Mouse (Mus musculus) kidney, postnatal 0 days (tissue): ENCODE measurements around the gene Hsd17b11. TPM values are rescaled to one million over a fixed set of nuclear protein-coding genes. Genes with fewer than 3 reads are reported as not detected.
A peak's percentile ranks its signal among the peaks of the same experiment; 100 is the strongest.

Source experiments
- ATAC-seq: fragments of 200-750 bp; cut with Nextera tagmentation; replicated peaks from 2 replicates; pipeline ENCODE4 v1.8.0; 2017; ENCODE audit warnings: low read depth, moderate number of reproducible peaks, moderate TSS enrichment, moderate library complexity; ENCODE audit not compliant: low FRiP score
- DNase-seq: peaks from one replicate; pipeline ENCODE4 v3.0.0-alpha.2; 2016; ENCODE audit warnings: low spot score
- H3K27ac ChIP-seq: fragments of 300-500 bp; sonication (generic); 2 replicates; pipeline ENCODE4 v1.5.1; 2014; ENCODE audit warnings: mild to moderate bottlenecking
- H3K27me3 ChIP-seq: fragments of 300-500 bp; sonication (generic); 2 replicates; pipeline ENCODE4 v1.6.1; 2014; ENCODE audit warnings: low read length, mixed read lengths; ENCODE audit not compliant: insufficient read depth
- H3K36me3 ChIP-seq: fragments of 300-500 bp; sonication (generic); 2 replicates; pipeline ENCODE4 v1.6.1; 2014; ENCODE audit warnings: low read length, mixed read lengths; ENCODE audit not compliant: insufficient read depth
- H3K4me1 ChIP-seq: fragments of 300-500 bp; sonication (generic); replicated peaks from 2 replicates; pipeline ENCODE4 v1.6.1; 2014; ENCODE audit warnings: antibody characterized with exemption, low read length, mixed read lengths; ENCODE audit not compliant: insufficient read depth
- H3K4me2 ChIP-seq: fragments of 300-500 bp; sonication (generic); 2 replicates; pipeline ENCODE4 v1.6.1; 2014; ENCODE audit warnings: mild to moderate bottlenecking, low read length, moderate library complexity, mixed read lengths
- H3K4me3 ChIP-seq: fragments of 300-500 bp; sonication (generic); replicated peaks from 2 replicates; pipeline ENCODE4 v1.5.1; 2014; ENCODE audit warnings: low read depth, low read length
- H3K9ac ChIP-seq: fragments of 300-500 bp; sonication (generic); 2 replicates; pipeline ENCODE4 v1.6.1; 2014; ENCODE audit warnings: low read depth, low read length
- H3K9me3 ChIP-seq: fragments of 300-500 bp; sonication (generic); replicated peaks from 2 replicates; pipeline ENCODE4 v1.6.1; 2016; ENCODE audit warnings: low read length, inconsistent platforms, mixed read lengths
- CTCF ChIP-seq: IDR thresholded peaks from 2 replicates; pipeline ENCODE4 v1.5.1; 2016; ENCODE audit warnings: antibody characterized with exemption, low read depth, mild to moderate bottlenecking, moderate library complexity
- WGBS: fragments of 180-500 bp; shearing (Covaris S2); extraction: QIAGEN DNeasy Blood & Tissue Kit; methylation state at CpG from one replicate; pipeline ENCODE4 v1.1.7; 2014; 5-methylcytosine and 5-hydroxymethylcytosine counted together
- polyA plus RNA-seq: library from polyadenylated mRNA; unstranded; fragments of >200 nt; fragmentation: Nextera tagmentation; extraction: Ambion mirVana; gene quantifications from 2 replicates; pipeline ENCODE4 v1.2.1, GENCODE M21; 2015

The Hsd17b11 gene
- polyA plus RNA-seq, 1 experiment from 2014 or later = 12.3 TPM

- H3K36me3 ChIP-seq = no peaks in the 10 kb centered on the region
- H3K9me3 ChIP-seq = no peaks in the 10 kb centered on the region
- no peak overlapping the region for H3K4me2 ChIP-seq
- H3K27ac ChIP-seq = no peak overlapping the region
- DNase-seq (peak; percentile 61), ATAC-seq (no peak)
- WGBS = 54% methylated on average over 3 of the region's 3 CpGs
- no peaks in the 10 kb centered on the region for H3K4me1 ChIP-seq
- H3K4me3 ChIP-seq = no peak overlapping the region
- H3K9ac ChIP-seq = no peak overlapping the region
- TF ChIP-seq CTCF = peak; percentile 76
- no peaks in the 10 kb centered on the region for H3K27me3 ChIP-seq
Measured at GRCm38 (mm10) chr5:103995181-103995580, 26.5 kb downstream of the Hsd17b11 start.

DNA sequence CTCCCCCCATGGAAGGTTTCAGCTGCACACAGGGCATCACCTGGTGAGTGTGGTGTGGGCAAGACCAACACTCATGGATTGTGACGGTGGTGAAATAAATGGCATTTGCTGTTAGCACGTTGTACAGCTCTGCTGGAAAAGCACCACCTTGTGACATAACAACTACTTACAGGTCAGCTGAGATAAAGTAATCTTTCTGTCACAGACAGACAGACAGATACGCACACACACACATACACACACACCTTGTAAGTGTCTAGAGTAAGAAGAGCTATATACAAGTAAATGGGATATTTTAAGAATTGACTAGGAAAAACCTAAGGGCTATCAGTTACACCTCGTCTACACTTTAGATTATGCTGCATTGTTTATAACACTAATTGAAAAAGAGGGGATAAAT is 27.1 kb downstream of the Hsd17b11 start:
- H3K4me2 ChIP-seq = no peak overlapping the region
- H3K4me3 ChIP-seq = no peak overlapping the region
- WGBS = 86% methylated on average over 4 of the region's 4 CpGs
- no peak overlapping the region for H3K9ac ChIP-seq
- H3K9me3 ChIP-seq = no peaks in the 10 kb centered on the region
- no peak overlapping the region for H3K27ac ChIP-seq
- H3K27me3 ChIP-seq = no peaks in the 10 kb centered on the region
- DNase-seq (no peak), ATAC-seq (no peak)
- no peak for TF ChIP-seq CTCF
- H3K36me3 ChIP-seq = 0 out of 2 replicates have a peak, but pooled peaks cover 2% of the 10 kb centered on the region
- no peaks in the 10 kb centered on the region for H3K4me1 ChIP-seq

DNA sequence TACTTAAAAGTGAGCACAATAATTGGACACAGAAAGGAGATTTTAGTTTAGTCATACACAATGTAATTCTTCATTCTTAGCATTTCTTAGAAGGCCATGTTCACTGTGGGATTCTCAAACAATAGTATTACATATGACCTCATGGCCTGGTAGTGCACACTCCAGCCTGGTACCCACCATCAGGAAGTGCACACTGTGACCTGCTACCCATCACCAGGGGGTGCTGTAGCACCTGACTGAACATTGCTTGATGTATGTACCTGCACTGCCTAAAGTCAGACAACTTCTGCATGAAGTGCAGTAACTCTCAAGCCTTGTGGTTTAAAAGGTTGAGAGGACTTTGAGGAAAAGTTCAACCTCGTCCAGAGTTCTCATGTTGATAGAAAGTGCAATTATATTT is 28.1 kb downstream of the Hsd17b11 start:
- Histone ChIP-seq H3K4me2 (no peak overlapping the region), H3K27me3 (no peaks in the 10 kb centered on the region), H3K9ac (no peak overlapping the region), H3K4me3 (no peak overlapping the region), H3K4me1 (no peaks in the 10 kb centered on the region), H3K9me3 (no peaks in the 10 kb centered on the region), H3K27ac (no peak overlapping the region), H3K36me3 (peaks cover 8% of the 10 kb centered on the region; the same call in 1 of the 2 replicates)
- TF ChIP-seq CTCF = peak; percentile 54
- ATAC-seq (no peak), DNase-seq (no peak)
- WGBS = 77% methylated on average over 1 of the region's 1 CpGs

- H3K9me3 ChIP-seq = no peaks in the 10 kb centered on the region
- no peaks in the 10 kb centered on the region for H3K27me3 ChIP-seq
- TF ChIP-seq CTCF = no peak
- 85% methylated on average over 9 of the region's 9 CpGs for WGBS
- DNase-seq (no peak), ATAC-seq (no peak)
- no peaks in the 10 kb centered on the region for H3K4me1 ChIP-seq
- H3K4me3 ChIP-seq = no peak overlapping the region
- H3K27ac ChIP-seq = no peak overlapping the region
- peaks cover 8% of the 10 kb centered on the region; the same call in 1 of the 2 replicates for H3K36me3 ChIP-seq
- no peak overlapping the region for H3K4me2 ChIP-seq
- H3K9ac ChIP-seq = no peak overlapping the region
Measured at GRCm38 (mm10) chr5:103992831-103993230, 28.9 kb downstream of the Hsd17b11 start.

GRCm38 (mm10) chr5:103980705-103981560 is 40.8 kb downstream of the Hsd17b11 start:
- H3K4me1 ChIP-seq = no peaks in the 10 kb centered on the region
- DNase-seq (no peak), ATAC-seq (peak; percentile 69)
- H3K4me2 ChIP-seq = no peak overlapping the region
- no peak overlapping the region for H3K4me3 ChIP-seq
- no peak overlapping the region for H3K9ac ChIP-seq
- no peaks in the 10 kb centered on the region for H3K36me3 ChIP-seq
- no peak for TF ChIP-seq CTCF
- WGBS = 71% methylated on average over 9 of the region's 9 CpGs
- no peaks in the 10 kb centered on the region for H3K27me3 ChIP-seq
- H3K27ac ChIP-seq = 0 out of 2 replicates have a peak overlapping the region, but pooled peaks have one; percentile 3
- H3K9me3 ChIP-seq = no peaks in the 10 kb centered on the region

GRCm38 (mm10) chr5:103977907-103978570 is 43.7 kb downstream of the Hsd17b11 start:
- no peaks in the 10 kb centered on the region for H3K9me3 ChIP-seq
- WGBS = 87% methylated on average over 7 of the region's 7 CpGs
- H3K27ac ChIP-seq = no peak overlapping the region
- no peak overlapping the region for H3K4me3 ChIP-seq
- no peaks in the 10 kb centered on the region for H3K27me3 ChIP-seq
- no peak for TF ChIP-seq CTCF
- ATAC-seq (no peak), DNase-seq (no peak)
- no peak overlapping the region for H3K9ac ChIP-seq
- H3K4me2 ChIP-seq = no peak overlapping the region
- no peaks in the 10 kb centered on the region for H3K4me1 ChIP-seq
- H3K36me3 ChIP-seq = no peaks in the 10 kb centered on the region
